Mouse (Mus musculus) stomach, postnatal 0 days (tissue): Measurements from ENCODE around the gene Evl.

Source experiments
- CTCF ChIP-seq: IDR thresholded peaks from 2 replicates; pipeline ENCODE4 v1.5.1; 2016; ENCODE audit warnings: antibody characterized with exemption, low read depth, mild to moderate bottlenecking, moderate library complexity
- EP300 ChIP-seq: optimal IDR thresholded peaks from 2 replicates; pipeline ENCODE3; 2016; ENCODE audit warnings: antibody characterized with exemption

DNA sequence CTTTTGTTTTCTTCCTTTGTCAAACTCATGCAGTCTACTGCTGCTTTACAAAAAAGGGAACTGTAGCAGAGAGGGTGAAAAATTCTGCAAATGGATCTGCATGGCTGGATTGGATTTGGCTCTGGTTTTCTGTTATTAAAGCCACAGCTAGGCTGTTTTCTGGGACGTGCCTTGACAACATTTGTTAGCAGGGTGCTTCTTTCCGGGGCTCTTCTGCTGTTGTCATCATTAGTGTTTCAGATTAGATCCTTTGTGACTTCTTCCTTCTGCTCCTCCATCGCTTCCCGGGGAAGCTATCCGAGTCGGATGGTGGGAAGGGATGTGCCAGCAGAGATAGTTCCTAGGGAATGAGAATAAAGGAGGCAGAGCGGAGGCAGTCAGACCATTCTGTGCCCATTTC is 51.8 kb downstream of the Evl start:
- TF ChIP-seq EP300 (no peak), CTCF (no peak)
